Mouse (Mus musculus): ENCODE data around the gene Tbc1d7. TPM values are rescaled to one million over a fixed set of nuclear protein-coding genes. Genes with fewer than 3 reads are reported as not detected.

Gene Tbc1d7
- total RNA-seq, 2 experiments from 2014 or later: 4.7 to 10.0 TPM

DNA sequence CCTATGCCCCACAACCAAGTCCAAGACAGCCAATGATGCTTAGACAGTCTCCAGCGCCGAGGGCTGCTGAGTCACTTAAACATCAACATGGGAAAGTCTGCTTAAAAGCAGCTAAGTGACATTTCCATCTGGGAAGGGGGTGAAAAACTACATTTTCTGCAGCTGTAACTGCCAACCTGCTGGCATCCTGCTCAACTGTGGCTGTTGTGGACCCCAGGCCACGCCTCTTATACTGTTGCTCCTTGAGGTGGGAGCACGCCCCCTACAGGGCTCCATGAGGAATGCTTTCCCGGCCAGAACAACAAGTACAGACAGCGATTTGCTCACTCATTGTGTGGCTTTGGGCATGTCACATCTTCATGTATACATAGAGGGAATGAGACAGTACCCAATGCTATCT lies 25.9 kb upstream of the Tbc1d7 start:
- no peak for ATAC-seq (replicated peaks; ENCODE audit: low FRiP score, poor library complexity, severe bottlenecking)

GRCm38 (mm10) chr13:43196000-43196399 lies 24.7 kb upstream of the Tbc1d7 start:
- no peak for ATAC-seq (replicated peaks; ENCODE audit: low FRiP score, poor library complexity, severe bottlenecking)

DNA sequence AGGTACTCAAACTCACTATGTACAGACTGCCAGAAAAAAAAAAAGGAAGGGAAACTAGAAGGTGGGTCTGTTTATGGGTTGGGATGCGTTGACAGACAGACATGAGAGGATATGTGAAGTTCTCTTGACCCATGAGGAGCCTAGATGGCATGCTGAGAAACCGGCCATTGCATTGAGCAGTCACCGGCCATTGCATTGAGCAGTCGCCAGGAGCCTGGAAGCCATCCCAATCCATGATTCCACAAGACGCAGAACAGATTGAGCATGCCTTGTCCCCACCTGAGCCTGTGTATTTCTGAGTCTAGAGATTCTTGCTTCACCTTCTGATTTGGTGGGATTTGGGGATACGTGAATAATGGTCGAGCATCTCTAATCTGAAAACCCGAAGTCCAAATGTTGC lies 22.6 kb upstream of the Tbc1d7 start:
- no peak for ATAC-seq (replicated peaks; ENCODE audit: low FRiP score, poor library complexity, severe bottlenecking)

DNA sequence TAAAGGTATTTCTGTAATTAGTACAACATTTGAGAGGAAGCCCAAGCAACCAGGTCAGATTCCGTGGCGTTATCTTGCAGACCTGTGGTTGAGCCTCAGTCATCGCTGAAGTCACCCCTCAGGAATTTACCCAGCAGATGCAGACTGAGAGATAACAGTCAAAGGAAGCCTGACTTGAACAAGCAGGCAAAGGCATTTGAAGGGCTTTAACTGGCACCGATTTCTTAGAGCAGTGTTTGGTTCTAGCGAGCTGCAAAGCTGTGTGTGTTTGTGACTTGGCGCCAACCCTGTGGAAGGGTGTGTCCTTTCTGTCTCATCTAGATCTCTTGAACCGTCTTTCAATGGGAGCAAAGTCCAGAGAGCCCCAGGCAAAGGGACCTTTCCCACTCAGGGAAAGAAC lies 22.0 kb upstream of the Tbc1d7 start:
- no peak for ATAC-seq (replicated peaks; ENCODE audit: low FRiP score, poor library complexity, severe bottlenecking)

GRCm38 (mm10) chr13:43191741-43192192 lies 20.5 kb upstream of the Tbc1d7 start:
- ATAC-seq (replicated peaks; ENCODE audit: low FRiP score, poor library complexity, severe bottlenecking): no peak

- no peak for ATAC-seq (replicated peaks; ENCODE audit: low FRiP score, poor library complexity, severe bottlenecking)
These were observed 20.0 kb upstream of the Tbc1d7 start for GRCm38 (mm10) chr13:43191290-43191689.

GRCm38 (mm10) chr13:43187736-43188135 lies 16.4 kb upstream of the Tbc1d7 start:
- ATAC-seq (replicated peaks; ENCODE audit: low FRiP score, poor library complexity, severe bottlenecking): no peak

- no peak for ATAC-seq (replicated peaks; ENCODE audit: low FRiP score, poor library complexity, severe bottlenecking)
These were observed 12.2 kb upstream of the Tbc1d7 start for GRCm38 (mm10) chr13:43183248-43184055.

DNA sequence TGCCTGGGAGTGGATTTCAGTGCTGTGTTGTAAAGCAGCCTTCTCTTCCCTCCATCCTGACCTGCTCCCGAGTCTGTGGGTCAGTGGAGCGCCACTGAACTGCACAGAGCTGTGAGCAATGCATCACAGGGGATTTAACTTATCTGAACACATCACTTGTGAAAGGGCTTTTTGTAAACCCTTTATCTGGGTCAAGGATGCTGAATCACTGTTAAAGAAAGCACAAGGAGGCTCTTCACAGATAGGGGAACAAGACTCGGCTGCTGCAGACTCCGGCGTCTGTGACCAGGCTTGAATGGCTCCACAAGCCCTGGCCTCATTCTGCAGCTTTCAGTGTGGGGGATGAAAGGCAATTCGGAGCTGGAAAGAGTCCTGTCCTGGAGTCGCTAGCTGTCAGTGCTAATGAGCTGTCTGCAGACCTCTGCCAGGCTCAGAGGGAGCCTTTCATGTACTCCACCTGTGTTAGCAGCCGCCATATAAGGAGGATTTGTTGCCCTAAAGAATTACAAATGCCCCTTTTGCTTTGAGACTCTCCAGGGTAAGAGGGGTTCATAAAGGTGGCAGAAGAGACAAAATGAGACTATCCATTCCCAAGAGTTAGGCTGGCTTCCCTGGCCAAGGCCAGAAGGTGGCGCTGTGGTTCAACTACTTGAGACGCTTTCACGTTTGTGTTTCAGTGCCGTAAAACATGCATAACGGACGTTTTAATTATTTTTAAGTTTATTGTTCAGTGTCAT lies 11.3 kb upstream of the Tbc1d7 start:
- no peak for ATAC-seq (replicated peaks; ENCODE audit: low FRiP score, poor library complexity, severe bottlenecking)

GRCm38 (mm10) chr13:43181104-43181503 lies 9.8 kb upstream of the Tbc1d7 start:
- ATAC-seq (replicated peaks; ENCODE audit: low FRiP score, poor library complexity, severe bottlenecking): no peak

DNA sequence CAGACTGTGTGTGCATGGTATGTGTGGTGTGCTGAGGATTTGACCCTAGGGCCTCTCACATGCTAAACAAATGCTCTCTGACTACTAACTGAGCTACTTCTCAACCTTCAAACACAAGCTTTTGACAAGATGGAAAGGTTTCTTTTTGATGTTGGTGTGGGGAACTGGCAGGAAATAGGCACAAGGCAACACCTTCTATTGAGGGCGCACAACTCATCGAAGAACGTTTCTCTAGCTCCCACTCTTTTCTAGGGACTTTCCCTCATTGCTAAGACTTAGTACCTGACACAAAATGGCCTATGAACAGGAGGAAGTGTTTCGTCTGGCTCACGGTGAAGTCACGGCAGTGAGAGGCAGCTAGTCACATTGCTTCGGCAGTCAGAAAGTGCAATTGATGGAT lies 6.0 kb upstream of the Tbc1d7 start:
- ATAC-seq (replicated peaks; ENCODE audit: low FRiP score, poor library complexity, severe bottlenecking): no peak

DNA sequence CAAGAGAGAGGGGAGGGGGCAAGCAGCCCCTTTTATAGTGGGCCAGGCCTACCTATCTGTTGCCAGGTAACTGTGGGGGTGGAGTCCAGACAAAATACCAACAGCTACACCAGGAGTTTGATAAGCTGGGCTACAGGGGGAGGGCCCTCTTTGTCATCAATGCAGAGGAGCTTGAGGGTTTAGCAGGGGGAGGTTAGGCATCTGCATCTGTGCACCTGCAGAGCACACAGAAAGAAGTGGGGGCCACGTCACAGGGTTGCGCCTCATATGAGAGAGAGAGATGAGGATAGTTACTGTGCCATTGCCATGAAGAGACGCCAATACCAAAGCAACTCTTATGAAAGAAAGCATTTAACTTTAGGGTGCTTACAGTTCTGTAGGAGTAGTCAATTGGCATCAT lies 5.4 kb upstream of the Tbc1d7 start:
- ATAC-seq (replicated peaks; ENCODE audit: low FRiP score, poor library complexity, severe bottlenecking): no peak

GRCm38 (mm10) chr13:43173262-43173661 lies 2.0 kb upstream of the Tbc1d7 start:
- ATAC-seq (replicated peaks; ENCODE audit: low FRiP score, poor library complexity, severe bottlenecking): peak; percentile 60

- ATAC-seq (replicated peaks; ENCODE audit: low FRiP score, poor library complexity, severe bottlenecking): no peak
These were observed 874 bp upstream of the Tbc1d7 start for GRCm38 (mm10) chr13:43172036-43172713.

- no peak for ATAC-seq (replicated peaks; ENCODE audit: low FRiP score, poor library complexity, severe bottlenecking)
These were observed 3.6 kb downstream of the Tbc1d7 start for GRCm38 (mm10) chr13:43167721-43168120.

DNA sequence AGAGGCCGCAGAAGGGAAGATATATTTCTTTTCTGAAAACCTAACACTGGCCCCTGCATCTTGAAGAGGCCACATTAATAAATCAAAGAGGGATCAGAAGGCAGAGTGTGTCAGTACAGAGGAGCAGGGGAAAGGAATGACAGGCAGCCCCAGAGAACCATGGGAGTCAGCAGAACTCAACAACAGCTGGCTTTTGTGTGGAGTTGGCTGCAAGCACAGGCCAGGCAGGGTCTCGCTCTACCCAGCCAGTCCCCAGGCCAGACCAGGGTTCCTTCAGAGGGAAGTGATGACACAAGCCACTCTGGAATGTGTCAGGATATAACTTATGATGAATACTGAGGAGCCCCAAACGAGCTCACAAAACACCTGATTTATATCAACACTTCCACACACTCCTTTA lies 11.9 kb downstream of the Tbc1d7 start:
- ATAC-seq (replicated peaks; ENCODE audit: low FRiP score, poor library complexity, severe bottlenecking): no peak

DNA sequence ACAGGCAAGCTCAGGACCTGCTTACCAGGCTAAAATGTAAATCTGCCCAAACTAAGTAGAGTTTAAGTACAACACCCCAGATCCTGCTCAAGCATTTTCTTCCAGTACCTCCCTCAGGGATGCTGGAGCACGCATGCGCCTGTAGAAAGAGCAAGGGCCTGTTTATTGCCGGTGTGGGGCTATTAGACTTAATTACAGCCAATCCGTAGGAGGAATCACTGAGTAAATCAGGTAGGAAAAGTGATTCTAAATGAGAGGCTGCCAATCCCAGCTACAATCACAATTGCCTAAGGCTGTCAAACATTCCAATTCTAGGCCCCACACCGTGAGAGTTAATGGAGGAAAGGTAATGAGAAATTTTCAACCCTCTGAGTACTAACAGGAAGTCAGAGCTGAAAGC lies 13.0 kb downstream of the Tbc1d7 start:
- no peak for ATAC-seq (replicated peaks; ENCODE audit: low FRiP score, poor library complexity, severe bottlenecking)

DNA sequence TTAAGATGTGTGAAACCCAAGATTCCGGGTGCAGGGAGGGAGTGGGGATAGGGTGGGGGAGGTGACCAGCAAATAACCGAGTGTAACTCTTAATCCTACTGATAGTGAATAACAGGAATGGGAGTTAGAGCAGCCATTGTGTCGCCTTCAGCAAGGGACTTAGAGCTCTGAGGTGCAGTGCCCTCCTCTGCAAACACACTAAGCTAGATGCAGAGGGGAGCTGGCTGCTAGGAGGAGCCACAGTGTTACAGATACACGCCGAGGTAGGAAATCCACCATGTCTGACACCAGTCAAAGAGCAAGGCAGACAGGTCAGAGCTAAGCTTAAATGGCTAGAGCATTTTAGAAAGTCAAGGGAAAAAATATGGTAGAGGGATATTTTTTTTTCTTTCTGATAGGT lies 13.9 kb downstream of the Tbc1d7 start:
- ATAC-seq (replicated peaks; ENCODE audit: low FRiP score, poor library complexity, severe bottlenecking): no peak

- no peak for ATAC-seq (replicated peaks; ENCODE audit: low FRiP score, poor library complexity, severe bottlenecking)
These were observed 19.2 kb downstream of the Tbc1d7 start for GRCm38 (mm10) chr13:43152005-43152520.

- ATAC-seq (replicated peaks; ENCODE audit: low FRiP score, poor library complexity, severe bottlenecking): no peak
These were observed 21.6 kb downstream of the Tbc1d7 start for GRCm38 (mm10) chr13:43149661-43150060.
